Mouse (Mus musculus) left cerebral cortex, adult 18-20 months (tissue): ENCODE measurements around the gene Vmn1r39. TPM values are rescaled to one million over a fixed set of nuclear protein-coding genes. Genes with fewer than 3 reads are reported as not detected.
A peak's percentile ranks its signal among the peaks of the same experiment; 100 is the strongest.
"Not testable (repeated sequence)": the region's sequence is repeated elsewhere in the genome, so short reads cannot be mapped to it uniquely, and the experiment has no call there.

ENCODE experiments used
- DNase-seq, 2 experiments: peaks; one replicate each; pipeline ENCODE4 v3.0.0; 2021 to 2022; ENCODE audit warnings: low spot score in 2 of 2, mixed read lengths in 1 of 2
- long read RNA-seq, 2 experiments: library from polyadenylated mRNA; stranded (forward); transcript quantifications; one replicate each; pipeline ENCODE4 v2.0.0; 2021
- total RNA-seq, 2 experiments: library from RNA; stranded (reverse); gene quantifications; 2 replicates each; pipeline ENCODE4 v1.2.3; 2021

Gene Vmn1r39
- total RNA-seq, result not detected
- long read RNA-seq, experiment 1, result 0 reads
- long read RNA-seq, experiment 2, result 0 reads

DNA sequence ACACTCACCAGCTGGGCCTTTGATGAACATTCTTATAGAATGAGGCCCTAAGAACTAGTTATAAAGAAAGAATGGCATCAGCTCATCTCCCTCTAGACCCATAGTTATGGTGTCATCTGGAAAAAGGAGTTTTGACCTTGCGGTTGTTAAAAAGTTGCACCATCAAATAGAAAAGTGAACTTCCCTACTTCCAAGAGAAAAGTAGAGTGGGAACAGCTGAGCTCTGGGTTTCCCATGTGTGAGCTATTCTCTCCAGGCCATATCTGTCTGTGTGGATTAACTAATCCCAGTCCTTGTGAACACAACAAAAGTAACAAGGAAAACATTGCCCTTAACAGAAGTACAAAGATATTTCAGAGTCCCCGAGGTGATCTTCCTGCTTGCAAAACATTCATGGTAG is at the start of gene Vmn1r39:
Gene Vmn1r39, minus strand, starts transcription at position 101 of the 400 bp plus-strand sequence.
- DNase-seq, result no peak

DNA sequence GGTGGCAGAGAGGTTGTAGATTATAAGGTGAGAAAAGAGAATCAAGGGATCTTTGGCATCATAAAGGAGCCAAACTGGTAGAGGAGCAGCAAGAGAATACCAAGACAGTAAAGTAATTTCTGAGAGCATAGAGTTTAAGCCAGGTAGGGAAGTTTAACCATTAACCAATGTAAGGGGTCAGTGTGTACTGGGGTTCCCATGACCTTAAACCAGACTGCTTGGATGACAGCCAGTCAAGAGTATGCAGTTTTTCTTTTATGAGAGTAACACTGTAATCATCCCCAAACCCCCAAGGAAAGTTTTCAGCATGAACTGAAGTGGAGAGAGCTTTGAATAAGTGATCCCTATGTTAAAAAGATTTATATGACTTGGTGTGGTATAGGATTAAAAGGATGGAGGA is 49.0 kb upstream of the Vmn1r39 start:
- no peak for DNase-seq

DNA sequence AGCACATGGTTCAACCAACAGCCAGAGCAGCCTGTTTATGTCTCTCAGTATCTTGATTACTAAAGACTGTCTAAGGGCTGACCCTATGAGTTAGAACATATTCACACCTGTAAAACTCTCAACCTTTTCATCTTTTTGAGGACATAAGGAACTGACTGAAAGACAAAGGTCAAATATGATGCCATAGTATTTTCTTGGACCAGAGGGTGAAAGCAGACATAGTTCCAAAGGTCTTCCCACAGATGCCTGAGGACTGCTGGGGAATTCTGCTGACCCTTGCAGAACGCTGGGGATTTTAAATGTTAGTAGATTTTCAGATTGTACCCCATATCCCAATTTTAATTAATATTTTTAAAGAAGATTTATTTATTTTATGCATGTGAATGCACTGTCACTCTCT is 47.9 kb upstream of the Vmn1r39 start:
- no peak for DNase-seq

DNA sequence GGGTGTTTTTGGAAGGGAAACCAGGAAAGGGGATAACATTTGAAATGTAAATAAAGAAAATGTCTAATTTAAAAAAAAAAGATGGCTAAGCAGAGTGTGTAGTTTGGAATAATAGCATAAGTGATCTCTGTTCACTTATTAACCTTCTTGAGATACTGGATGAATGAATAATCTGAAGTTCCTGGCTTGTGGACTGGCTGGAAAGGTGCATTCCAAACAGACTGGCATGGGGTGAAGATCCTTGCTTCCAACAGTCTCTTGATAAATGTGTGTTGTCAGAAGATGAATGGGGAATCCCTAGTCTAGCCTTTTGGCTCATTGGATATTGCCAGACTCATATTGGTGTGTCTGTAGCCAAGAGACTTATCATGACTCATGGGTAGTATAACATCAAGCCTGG is 45.8 kb upstream of the Vmn1r39 start:
- DNase-seq, result no peak

DNA sequence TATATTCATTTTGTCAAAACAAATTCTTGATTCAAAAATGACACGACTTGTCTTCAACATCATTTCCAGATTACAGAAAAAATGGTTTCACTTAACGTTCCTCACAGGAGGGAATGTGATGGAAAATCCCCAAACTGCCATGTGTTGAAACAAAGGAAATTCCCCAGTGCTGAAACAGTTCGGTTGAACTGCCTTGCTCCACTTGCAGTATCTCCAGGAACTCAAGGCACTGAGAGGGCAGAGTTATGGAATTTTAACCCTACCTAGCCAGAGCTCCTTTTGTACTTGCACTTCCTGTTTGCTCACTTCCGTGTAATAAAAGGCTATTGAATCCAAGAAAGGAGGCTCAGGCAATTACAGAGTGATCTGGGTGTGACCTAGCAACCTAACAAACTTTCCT is 38.5 kb upstream of the Vmn1r39 start:
- DNase-seq, result no peak

DNA sequence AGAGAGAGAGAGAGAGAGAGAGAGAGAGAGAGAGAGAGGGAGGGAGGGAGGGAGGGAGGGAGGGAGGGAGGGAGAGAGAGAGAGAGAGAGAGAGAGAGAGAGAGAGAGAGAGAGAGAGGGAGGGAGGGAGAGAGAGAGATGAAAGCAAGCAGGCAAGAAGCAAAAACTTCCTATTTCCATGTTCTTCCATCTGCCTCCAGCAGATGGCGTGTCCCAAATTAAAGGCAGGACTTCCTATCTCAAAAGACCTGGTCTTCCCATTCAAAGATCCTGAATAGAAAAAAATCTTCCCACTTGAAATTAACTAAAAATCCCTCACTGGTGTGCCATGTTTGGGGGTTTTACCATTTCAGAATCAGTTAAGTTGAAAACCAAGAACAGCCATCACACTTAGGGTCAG is 30.2 kb upstream of the Vmn1r39 start:
- peak; percentile 30 to 34 for DNase-seq

DNA sequence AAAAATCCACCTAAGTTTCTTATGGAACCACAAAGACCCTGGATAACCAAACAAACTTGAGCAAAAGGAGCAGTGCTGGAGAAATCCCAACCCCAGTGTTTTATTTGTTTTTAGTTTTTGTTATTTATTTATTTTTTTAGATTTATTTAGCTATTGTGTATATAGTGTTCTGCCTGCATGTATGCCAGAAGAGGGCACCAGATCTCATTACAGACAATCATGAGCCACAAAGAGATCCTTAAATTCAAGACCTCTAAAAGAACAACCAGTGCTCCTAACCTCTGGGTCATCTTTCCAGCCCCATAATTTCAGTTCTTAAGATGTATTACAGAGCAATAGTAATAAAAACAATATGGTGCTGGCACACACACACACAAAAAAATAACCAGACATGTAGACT is 26.5 kb upstream of the Vmn1r39 start:
- no peak for DNase-seq

DNA sequence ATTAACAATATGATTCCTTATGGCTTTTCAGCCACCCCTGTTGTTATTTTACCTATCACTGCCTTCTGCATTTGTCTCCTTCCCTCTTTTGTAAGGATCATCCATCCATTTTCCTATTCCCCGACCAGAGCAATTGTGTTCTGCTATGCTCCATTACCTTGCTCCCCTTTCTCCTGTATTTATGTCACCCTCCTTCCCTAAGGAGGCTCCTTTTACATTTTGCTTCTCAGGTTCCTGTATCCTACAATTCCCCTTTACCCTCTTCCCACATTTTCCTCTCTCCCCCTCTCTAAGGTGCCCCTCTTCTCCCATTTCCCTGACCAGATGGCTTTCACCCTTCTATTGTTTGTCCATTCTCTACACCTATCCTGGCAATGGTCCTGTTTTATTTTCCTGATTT is 4.1 kb downstream of the Vmn1r39 start:
- DNase-seq, result no peak

DNA sequence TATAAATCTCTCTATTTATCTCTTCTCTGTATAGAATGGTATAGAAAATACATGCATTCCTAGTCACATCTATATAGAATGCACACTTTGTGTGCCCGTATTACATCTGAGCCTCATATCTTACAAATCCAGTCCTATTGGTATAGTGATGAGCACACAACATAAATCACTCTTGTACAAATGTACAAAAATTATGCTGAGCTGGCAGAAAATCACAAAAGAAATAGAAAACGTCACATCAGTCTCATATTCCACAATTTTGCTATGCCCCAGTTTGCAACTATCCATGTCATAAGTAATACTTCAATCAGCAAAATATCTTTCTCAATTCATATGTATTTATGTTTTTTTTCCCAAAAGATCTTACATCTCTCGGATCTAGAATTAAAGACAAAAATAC is 4.7 kb downstream of the Vmn1r39 start:
- no peak for DNase-seq

DNA sequence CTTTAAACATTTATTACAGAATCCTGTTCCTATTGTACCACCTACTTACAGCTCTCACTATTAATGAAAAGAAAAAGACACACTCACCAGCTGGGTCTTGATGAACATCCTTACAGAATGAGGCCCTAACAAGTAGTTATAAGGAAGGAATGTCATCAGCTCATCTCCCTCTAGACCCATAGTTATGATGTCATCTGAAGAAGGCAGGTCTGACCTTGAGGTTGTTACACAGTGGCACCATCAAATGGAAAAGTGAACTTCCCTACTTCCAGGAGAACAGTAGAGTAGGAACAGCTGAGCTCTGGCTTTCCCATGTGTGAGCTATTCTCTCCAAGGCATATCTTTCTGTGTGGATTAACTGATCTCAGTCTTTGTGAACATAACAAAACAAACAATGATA is 27.9 kb downstream of the Vmn1r39 start, which contains the start of gene Vmn1r38:
Gene Vmn1r38, minus strand, starts transcription at position 101 of the 400 bp plus-strand sequence.
- not testable (repeated sequence) for DNase-seq

Other genes with a start within 250 kb of the Vmn1r39 start
- not detected for gene Vmn1r33, start 192.3 kb downstream of the Vmn1r39 start, total RNA-seq
- not detected for gene Vmn1r34, start 166.7 kb downstream of the Vmn1r39 start, total RNA-seq
- not detected for gene Vmn1r35, start 124.7 kb downstream of the Vmn1r39 start, total RNA-seq
- not detected for gene Vmn1r36, start 91.4 kb downstream of the Vmn1r39 start, total RNA-seq
- not detected for gene Vmn1r37, start 81.2 kb downstream of the Vmn1r39 start, total RNA-seq
- not detected for gene Vmn1r38, start 28.0 kb downstream of the Vmn1r39 start, total RNA-seq
- gene Gng12, start 85.8 kb upstream of the Vmn1r39 start, total RNA-seq, result 10 to 100 TPM; 52.5 to 63.1 TPM
- 10 to 100 TPM; 10.1 to 15.4 TPM for gene Gadd45a, start 226.8 kb upstream of the Vmn1r39 start, total RNA-seq